Mouse (Mus musculus) thymus, adult 2 months (tissue): ENCODE measurements around the gene Dazap1. TPM values are rescaled to one million over a fixed set of nuclear protein-coding genes. Genes with fewer than 3 reads are reported as not detected.

ENCODE experiments used
- DNase-seq: peaks from one replicate; pipeline ENCODE4 v3.0.0; 2021
- H3K27ac ChIP-seq: fragments of 200-500 bp; 2 replicates; pipeline ENCODE4 v1.5.1; 2012; ENCODE audit warnings: low read length, control low read depth; ENCODE audit not compliant: control insufficient read depth, insufficient read depth
- H3K27me3 ChIP-seq: fragments of 200-500 bp; 2 replicates; pipeline ENCODE4 v1.6.1; 2012; ENCODE audit warnings: mild to moderate bottlenecking, low read length, moderate library complexity, mixed read lengths; ENCODE audit not compliant: control insufficient read depth, insufficient read depth
- H3K36me3 ChIP-seq: fragments of 200-500 bp; 2 replicates; pipeline ENCODE4 v1.6.1; 2012; ENCODE audit warnings: mild to moderate bottlenecking, low read length, moderate library complexity; ENCODE audit not compliant: control insufficient read depth, insufficient read depth
- H3K4me1 ChIP-seq: fragments of 200-500 bp; replicated peaks from 2 replicates; pipeline ENCODE4 v1.6.1; 2012; ENCODE audit warnings: low read length; ENCODE audit not compliant: control insufficient read depth, insufficient read depth
- H3K4me3 ChIP-seq: fragments of 200-500 bp; 2 replicates; pipeline ENCODE4 v1.5.1; 2012; ENCODE audit warnings: mild to moderate bottlenecking, low read length, control low read depth, moderate library complexity; ENCODE audit not compliant: control insufficient read depth, insufficient read depth
- CTCF ChIP-seq: fragments of 200-500 bp; IDR thresholded peaks from 2 replicates; pipeline ENCODE4 v1.5.1; 2012; ENCODE audit warnings: mild to moderate bottlenecking, control low read depth, low read length, moderate library complexity, borderline replicate concordance; ENCODE audit not compliant: control insufficient read depth, poor library complexity, insufficient read depth; ENCODE audit errors: extremely low read depth
- POLR2A ChIP-seq: fragments of 200-500 bp; IDR thresholded peaks from 2 replicates; pipeline ENCODE4 v1.6.1; 2012; ENCODE audit warnings: mild to moderate bottlenecking, low read length, control low read depth, moderate library complexity; ENCODE audit not compliant: control insufficient read depth, poor library complexity, insufficient read depth; ENCODE audit errors: extremely low read depth
- WGBS: fragments of 180-500 bp; shearing (Covaris S2); methylation state at CpG from one replicate; pipeline ENCODE4 v1.1.7; 2018; 5-methylcytosine and 5-hydroxymethylcytosine counted together
- polyA plus RNA-seq: library from polyadenylated mRNA; depleted of rRNA; stranded (reverse); fragments of >200 nt; gene quantifications from 2 replicates; pipeline ENCODE4 v1.2.3, GENCODE M21; 2012; rRNA removed

Dazap1 gene
- polyA plus RNA-seq, 1 experiment: 134 TPM

DNA sequence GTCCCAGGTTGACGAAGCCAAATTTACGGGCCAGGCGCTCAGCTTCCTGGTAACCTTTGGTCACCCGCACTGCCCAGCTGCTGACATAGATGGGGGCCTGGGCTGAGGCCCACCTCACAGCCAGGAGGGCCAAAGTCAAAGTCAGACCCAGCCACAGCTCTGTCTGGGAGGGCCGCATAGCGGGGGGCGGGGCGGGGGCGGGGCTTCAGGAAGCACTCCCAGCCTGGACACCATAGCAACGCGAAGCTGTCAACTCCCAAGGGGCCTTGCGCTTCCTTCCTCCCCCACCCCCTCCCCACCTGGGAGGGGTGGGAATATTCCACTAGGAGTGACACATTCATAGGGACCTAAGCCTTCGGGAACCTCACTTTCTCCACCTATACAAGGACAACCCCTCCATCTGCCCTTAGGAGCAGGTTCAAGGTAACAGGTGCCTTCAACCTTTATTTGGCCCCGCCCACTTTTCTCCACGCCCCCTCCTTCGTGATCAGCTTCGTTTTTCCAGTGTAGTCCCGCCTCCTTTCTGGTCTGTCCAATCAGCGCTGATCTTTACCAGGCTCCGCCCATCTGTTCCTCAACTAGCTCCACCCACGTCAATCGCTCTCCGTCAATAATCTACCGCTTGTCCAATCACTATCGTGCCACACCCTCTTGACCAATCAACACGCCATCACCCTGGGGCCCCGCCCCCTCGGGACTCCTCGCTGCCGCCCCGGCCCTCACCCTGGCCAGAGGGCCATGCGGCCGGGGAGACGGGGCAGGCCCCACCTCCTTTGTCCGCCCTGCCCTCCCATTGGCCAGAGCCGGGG lies 68.2 kb downstream of the Dazap1 start, which contains the start of the genes Pcsk4 and Reep6:
TSS of gene Pcsk4 (minus strand) at position 226 of the 809 bp plus-strand sequence.
TSS of gene Reep6 (plus strand) at position 681 of the 809 bp plus-strand sequence.
- peaks cover 4% of the 10 kb centered on the region; the same call in 1 of the 2 replicates for H3K27me3 ChIP-seq
- peak within 1 kb of the TSS; percentile 44 for H3K4me3 ChIP-seq
- no peaks in the 10 kb centered on the region for H3K36me3 ChIP-seq
- 11% methylated on average over 36 of the region's 36 CpGs for WGBS
- H3K27ac ChIP-seq: no peak within 1 kb of the TSS
- peaks cover 9% of the 10 kb centered on the region for H3K4me1 ChIP-seq
- TF ChIP-seq CTCF (no peak), POLR2A (no peak)
- DNase-seq: peak; percentile 60

DNA sequence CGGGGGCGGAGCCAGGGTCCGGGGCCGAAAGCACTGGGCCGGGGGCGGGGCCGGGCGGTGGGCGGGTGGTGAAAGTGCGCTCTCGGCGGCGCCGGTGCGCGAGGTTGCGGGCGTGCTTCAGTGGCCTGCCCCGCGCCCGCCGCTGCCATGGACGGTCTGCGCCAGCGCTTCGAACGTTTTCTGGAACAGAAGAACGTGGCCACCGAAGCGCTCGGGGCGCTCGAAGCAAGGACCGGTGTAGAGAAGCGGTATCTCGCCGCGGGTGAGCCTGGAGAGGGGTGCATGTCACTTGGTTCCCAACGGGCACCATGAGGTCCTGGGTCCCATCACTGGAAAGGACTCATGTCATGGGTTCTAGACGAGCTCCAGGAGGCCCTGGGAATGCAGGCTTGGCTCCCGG lies 68.8 kb downstream of the Dazap1 start:
- 3% methylated on average over 41 of the region's 41 CpGs for WGBS
- Histone ChIP-seq H3K4me1 (peaks cover 9% of the 10 kb centered on the region), H3K36me3 (no peaks in the 10 kb centered on the region), H3K27ac (no peak overlapping the region), H3K4me3 (peak overlapping the region; percentile 44), H3K27me3 (peaks cover 4% of the 10 kb centered on the region; the same call in 1 of the 2 replicates)
- DNase-seq: no peak
- TF ChIP-seq CTCF (no peak), POLR2A (no peak)

DNA sequence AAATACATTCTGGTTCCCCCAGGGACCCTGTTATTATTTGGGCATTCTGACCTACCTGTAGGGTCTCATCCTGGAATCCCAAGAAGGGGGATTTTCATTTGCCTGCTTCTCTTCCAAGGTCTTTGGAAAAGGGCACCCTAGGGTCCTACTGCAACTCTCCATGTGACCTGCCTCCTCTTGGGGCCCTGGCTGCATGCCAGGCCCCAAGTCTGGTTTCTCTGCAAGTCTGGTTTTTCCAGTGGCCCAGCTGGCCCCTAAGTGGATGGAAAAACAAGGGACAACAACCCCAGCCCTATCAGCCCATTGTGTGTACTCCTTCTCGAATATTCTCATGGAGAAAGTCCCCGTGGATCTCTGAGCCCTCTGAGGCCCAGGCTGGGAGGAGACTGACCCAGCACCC lies 69.6 kb downstream of the Dazap1 start:
- TF ChIP-seq CTCF (no peak), POLR2A (no peak)
- peaks cover 12% of the 10 kb centered on the region for H3K4me1 ChIP-seq
- 87% methylated on average over 2 of the region's 2 CpGs for WGBS
- no peak for DNase-seq
- H3K27ac ChIP-seq: no peak overlapping the region
- H3K4me3 ChIP-seq: no peak overlapping the region
- H3K36me3 ChIP-seq: no peaks in the 10 kb centered on the region
- peaks cover 4% of the 10 kb centered on the region; the same call in 1 of the 2 replicates for H3K27me3 ChIP-seq

DNA sequence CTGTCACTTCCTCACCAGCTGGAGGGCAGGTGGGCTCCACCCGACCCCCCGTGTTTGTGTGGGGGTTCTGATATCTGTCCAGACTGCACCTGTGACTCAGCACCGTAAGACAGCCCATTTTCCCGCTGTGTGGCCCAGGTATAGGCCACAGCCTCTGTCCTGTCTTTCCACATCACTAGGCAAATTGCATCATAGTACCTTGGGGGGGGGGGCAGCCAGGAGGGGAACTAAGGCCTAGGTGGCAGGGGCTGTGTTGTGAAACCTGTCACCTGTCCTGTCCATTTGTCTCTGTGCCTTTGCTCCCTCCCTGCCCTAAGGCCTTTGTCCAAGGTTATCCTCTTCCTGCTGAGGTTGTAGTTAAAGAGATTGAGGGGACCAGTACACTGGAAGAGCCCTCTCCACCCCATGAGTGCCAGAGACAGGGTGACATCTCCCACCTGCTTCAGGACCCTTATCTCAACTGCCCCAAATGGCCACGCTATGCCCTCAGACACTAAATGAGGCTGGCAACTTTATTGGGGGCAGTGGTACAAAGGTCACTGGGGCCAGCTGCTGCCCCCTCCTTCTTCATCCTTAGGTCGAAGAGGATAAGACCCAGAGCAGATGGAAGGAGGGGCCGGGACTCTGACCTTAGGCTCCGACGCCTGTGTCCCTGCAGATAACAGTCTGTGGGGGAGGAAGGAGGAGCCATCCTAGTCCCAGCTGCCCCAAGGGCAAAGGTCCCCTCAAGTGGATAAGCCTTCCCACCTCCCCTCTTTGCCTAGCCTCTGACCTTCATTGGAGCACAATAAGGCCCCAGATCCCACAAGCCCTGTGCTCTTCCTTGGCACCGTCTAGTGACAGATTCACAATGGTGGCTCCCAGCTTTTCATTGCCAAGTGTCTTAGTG lies 70.6 kb downstream of the Dazap1 start:
- TF ChIP-seq POLR2A (no peak), CTCF (no peak)
- WGBS: 85% methylated on average over 10 of the region's 10 CpGs
- Histone ChIP-seq H3K4me3 (no peak overlapping the region), H3K36me3 (no peaks in the 10 kb centered on the region), H3K27me3 (peaks cover 4% of the 10 kb centered on the region; the same call in 1 of the 2 replicates), H3K4me1 (peaks cover 16% of the 10 kb centered on the region), H3K27ac (no peak overlapping the region)
- DNase-seq: no peak

GRCm38 (mm10) chr10:80332525-80332989 lies 71.3 kb downstream of the Dazap1 start:
- DNase-seq: no peak
- no peak overlapping the region for H3K4me3 ChIP-seq
- H3K36me3 ChIP-seq: no peaks in the 10 kb centered on the region
- TF ChIP-seq POLR2A: no peak
- TF ChIP-seq CTCF: no peak
- H3K27me3 ChIP-seq: peaks cover 4% of the 10 kb centered on the region; the same call in 1 of the 2 replicates
- peaks cover 16% of the 10 kb centered on the region for H3K4me1 ChIP-seq
- 86% methylated on average over 5 of the region's 5 CpGs for WGBS
- no peak overlapping the region for H3K27ac ChIP-seq

DNA sequence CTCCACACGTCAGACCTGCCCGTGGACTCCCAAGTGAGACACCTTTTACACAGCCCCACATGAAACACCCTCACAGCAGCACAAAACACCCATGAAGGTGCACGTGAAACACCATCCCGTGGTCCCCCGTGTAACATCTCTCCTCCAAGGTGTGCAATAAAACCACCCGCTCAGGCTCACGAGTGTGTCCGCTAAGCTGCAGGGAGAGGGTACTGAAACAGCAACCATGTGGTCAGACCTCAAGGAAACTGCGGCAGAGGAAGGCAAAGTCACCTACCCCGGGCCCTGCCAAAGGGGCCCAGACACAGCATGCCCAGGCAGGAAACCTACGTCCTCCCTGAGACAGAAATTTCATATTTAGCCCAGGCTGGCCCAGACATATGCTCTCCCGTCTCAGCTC lies 75.0 kb downstream of the Dazap1 start:
- Histone ChIP-seq H3K36me3 (no peaks in the 10 kb centered on the region), H3K4me1 (peaks cover 12% of the 10 kb centered on the region), H3K27me3 (no peaks in the 10 kb centered on the region; the same call in 1 of the 2 replicates), H3K27ac (no peak overlapping the region), H3K4me3 (no peak overlapping the region)
- 42% methylated on average over 12 of the region's 12 CpGs for WGBS
- TF ChIP-seq POLR2A: no peak
- TF ChIP-seq CTCF: no peak
- no peak for DNase-seq

Other genes with a start within 250 kb of the Dazap1 start
- gene Arhgap45, start 244.8 kb upstream of the Dazap1 start, polyA plus RNA-seq: 1,362 and 1,504 TPM in 2 replicates
- gene Polr2e, start 221.7 kb upstream of the Dazap1 start, polyA plus RNA-seq: 211 and 226 TPM in 2 replicates
- 517 and 598 TPM in 2 replicates for gene Gpx4, start 214.3 kb upstream of the Dazap1 start, polyA plus RNA-seq
- gene Sbno2, start 155.9 kb upstream of the Dazap1 start, polyA plus RNA-seq: 127 and 138 TPM in 2 replicates
- gene Stk11, start 145.7 kb upstream of the Dazap1 start, polyA plus RNA-seq: 265 and 270 TPM in 2 replicates
- gene Atp5d, start 122.9 kb upstream of the Dazap1 start, polyA plus RNA-seq: 1,163 and 1,361 TPM in 2 replicates
- gene Cbarp, start 120.7 kb upstream of the Dazap1 start, polyA plus RNA-seq: 34.0 and 37.7 TPM in 2 replicates
- gene Midn, start 113.2 kb upstream of the Dazap1 start, polyA plus RNA-seq: 342 and 374 TPM in 2 replicates
- gene Cirbp, start 95.5 kb upstream of the Dazap1 start, polyA plus RNA-seq: 173 and 193 TPM in 2 replicates
- 11.1 and 14.8 TPM in 2 replicates for gene 1600002K03Rik, start 88.5 kb upstream of the Dazap1 start, polyA plus RNA-seq
- 3.1 and 3.6 TPM in 2 replicates for gene Efna2, start 82.0 kb upstream of the Dazap1 start, polyA plus RNA-seq
- 111 and 113 TPM in 2 replicates for gene Mum1, start 35.1 kb upstream of the Dazap1 start, polyA plus RNA-seq
- 531 and 647 TPM in 2 replicates for gene Ndufs7, start 12.4 kb upstream of the Dazap1 start, polyA plus RNA-seq
- 6.0 and 6.4 TPM in 2 replicates for gene Gamt, start 474 bp upstream of the Dazap1 start, polyA plus RNA-seq
- 2,172 and 2,371 TPM in 2 replicates for gene Rps15, start 31.0 kb downstream of the Dazap1 start, polyA plus RNA-seq
- 0.40 and 0.57 TPM in 2 replicates for gene Apc2, start 34.5 kb downstream of the Dazap1 start, polyA plus RNA-seq
- 78.9 and 93.8 TPM in 2 replicates for gene 2310011J03Rik, start 59.1 kb downstream of the Dazap1 start, polyA plus RNA-seq
- gene Pcsk4, start 68.0 kb downstream of the Dazap1 start, polyA plus RNA-seq: 11.7 and 14.1 TPM in 2 replicates
- 2.0 and 3.5 TPM in 2 replicates for gene Reep6, start 68.5 kb downstream of the Dazap1 start, polyA plus RNA-seq
- gene Adamtsl5, start 86.9 kb downstream of the Dazap1 start, polyA plus RNA-seq: 4.6 and 9.0 TPM in 2 replicates
- gene Plk5, start 95.0 kb downstream of the Dazap1 start, polyA plus RNA-seq: 0.17 and 0.22 TPM in 2 replicates
- gene Mex3d, start 126.2 kb downstream of the Dazap1 start, polyA plus RNA-seq: 34.9 and 38.2 TPM in 2 replicates
- gene Mbd3, start 138.1 kb downstream of the Dazap1 start, polyA plus RNA-seq: 268 and 290 TPM in 2 replicates
- 1,246 and 1,699 TPM in 2 replicates for gene Uqcr11, start 145.3 kb downstream of the Dazap1 start, polyA plus RNA-seq
- gene Tcf3, start 172.2 kb downstream of the Dazap1 start, polyA plus RNA-seq: 341 and 425 TPM in 2 replicates
- 0.03 and 0.10 TPM in 2 replicates for gene Onecut3, start 233.3 kb downstream of the Dazap1 start, polyA plus RNA-seq